Mouse (Mus musculus) mouse embryonic stem cell (cell line): ENCODE data around the gene Actl6b.

Experiments
- in situ Hi-C, 2 experiments: fragments of 300-500 bp; cut with MboI; formaldehyde crosslinking; loops; 1 replicate in 1 of 2; 3 replicates in 1 of 2; pipeline ENCODE4 v1.14.3; 2019 to 2020; ENCODE audit warnings: low sequenced_read_pairs in 2 of 2, low pct_unique_long_range_greater_than_20kb in 1 of 2, mixed read lengths in 1 of 2; ENCODE audit not compliant: unreplicated experiment in 1 of 2

Actl6b gene

DNA sequence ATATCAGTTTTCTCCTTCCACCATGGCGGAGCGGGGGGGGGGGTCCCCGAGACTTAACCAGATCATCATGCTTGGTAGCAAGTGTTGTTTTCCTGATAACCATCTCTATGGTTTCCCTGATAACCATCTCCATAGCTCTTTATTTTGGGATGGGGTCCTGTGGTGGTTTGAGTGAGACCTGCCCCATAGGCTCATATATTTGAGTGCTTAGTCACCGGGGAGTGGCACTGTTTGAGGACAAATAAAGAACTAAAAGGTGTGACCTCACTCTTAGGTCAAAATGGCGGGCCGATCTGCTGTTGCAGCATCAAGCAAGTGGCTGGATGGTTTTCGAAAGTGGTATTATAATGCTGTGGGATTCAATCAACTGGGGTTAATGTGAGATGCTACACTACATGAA lies 62.0 kb downstream of the Actl6b start:
- in situ Hi-C loops: no loop called here
